Mouse (Mus musculus): Measurements from ENCODE around the gene Ndufv3.
"Not testable (repeated sequence)": the region's sequence is repeated elsewhere in the genome, so short reads cannot be mapped to it uniquely, and the experiment has no call there.

Gene Ndufv3

DNA sequence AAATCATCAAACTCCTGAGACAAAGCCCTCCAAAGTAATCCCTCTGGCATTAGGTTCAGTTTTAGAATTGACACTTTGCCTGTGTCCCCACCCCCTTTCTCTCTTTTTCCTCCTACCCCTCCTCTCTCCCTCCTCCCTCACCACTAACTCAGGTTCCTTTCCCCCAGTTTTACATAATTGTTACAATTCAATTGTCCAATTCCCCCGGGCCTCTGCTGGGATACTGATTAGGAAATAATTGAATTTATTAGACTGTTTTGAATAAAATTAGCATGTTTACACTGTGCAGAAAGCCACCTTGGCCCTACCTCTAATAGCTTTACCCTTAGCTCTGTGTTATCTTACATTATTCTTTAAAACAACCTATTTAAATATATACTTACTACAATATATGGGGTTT lies 5.2 kb upstream of the Ndufv3 start:
- no peak for DNase-seq

GRCm38 (mm10) chr17:31519344-31519945 lies 470 bp upstream of the Ndufv3 start:
- DNase-seq: no peak

DNA sequence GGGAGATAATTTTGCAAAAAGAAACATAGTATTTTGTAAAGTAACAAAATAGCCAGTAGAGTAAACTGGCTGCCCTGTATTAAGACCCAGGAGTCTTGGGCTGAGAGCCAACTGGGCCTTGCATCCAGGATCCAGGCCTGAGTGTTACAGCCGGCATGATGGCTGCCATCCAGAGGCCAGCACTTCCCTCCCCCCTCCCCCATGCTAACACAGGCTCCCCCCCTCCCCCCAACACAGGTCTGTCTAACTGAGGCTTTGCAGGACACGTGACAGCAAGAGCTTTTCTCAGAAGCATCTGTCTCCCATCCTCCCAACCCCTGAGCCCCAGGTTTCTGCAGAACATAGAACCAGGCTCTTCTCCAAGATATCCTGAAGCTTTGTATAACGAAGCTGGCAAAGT lies 980 bp downstream of the Ndufv3 start:
- peak in 1 of 2 experiments; percentile 38 for DNase-seq

GRCm38 (mm10) chr17:31521948-31522347 lies 2.0 kb downstream of the Ndufv3 start:
- no peak for DNase-seq

DNA sequence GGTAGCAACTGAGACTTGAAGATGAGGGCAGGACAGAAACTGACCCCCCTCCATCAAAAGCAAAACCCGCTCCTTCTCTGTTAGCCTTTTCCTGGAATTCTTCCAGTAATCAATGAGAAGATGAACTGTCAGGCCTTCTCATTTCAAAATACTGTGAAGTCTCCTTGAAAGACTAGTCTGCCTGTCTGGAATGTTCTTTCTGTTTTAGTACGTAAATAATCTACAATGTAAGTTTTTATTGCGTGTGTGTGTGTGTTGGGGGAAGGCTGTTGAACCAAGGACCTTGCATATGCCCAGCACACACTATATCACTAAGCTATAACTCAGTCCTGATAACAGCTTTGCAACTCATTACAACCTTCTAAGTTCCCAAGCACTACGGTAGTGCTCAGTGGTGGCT lies 5.2 kb downstream of the Ndufv3 start:
- DNase-seq: no peak

DNA sequence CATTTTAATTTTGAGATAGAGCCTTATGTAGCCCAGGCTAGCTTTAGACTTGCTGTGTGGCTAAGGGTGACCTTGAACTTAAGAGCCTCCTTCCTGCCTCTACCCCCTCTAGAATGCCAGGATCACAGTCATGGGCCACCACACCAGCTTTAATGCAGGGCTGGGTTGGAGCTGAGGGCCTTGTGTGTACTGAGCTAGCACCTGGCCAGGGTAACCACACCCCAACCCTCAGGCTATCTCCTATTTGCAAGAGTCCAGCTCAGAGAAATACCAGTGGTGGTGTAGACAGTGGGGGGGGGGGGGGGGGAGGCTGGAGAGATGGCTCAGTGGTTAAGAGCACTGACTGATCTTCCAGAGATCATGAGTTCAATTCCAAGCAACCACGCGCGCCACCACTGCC lies 5.9 kb downstream of the Ndufv3 start:
- DNase-seq: no peak

- DNase-seq: peak; percentile 37 to 65
Measured at GRCm38 (mm10) chr17:31529314-31529713, 9.4 kb downstream of the Ndufv3 start.

GRCm38 (mm10) chr17:31531441-31532158 lies 11.7 kb downstream of the Ndufv3 start:
- DNase-seq: no peak

DNA sequence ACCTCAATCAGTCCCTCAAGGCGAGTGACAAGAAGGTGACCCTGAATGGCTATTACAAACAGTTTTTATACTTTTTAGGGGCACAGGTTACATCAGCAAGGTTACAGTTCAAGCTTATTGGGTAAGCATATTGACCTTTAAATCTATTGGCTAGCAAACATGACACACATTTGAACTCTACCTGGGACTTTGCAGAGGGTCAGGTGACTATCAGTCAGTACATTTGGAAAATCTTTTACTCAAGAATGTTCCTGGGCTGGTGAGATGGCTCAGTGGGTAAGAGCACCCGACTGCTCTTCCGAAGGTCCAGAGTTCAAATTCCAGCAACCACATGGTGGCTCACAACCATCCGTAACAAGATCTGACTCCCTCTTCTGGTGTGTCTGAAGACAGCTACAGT lies 12.4 kb downstream of the Ndufv3 start:
- DNase-seq: not testable (repeated sequence)

DNA sequence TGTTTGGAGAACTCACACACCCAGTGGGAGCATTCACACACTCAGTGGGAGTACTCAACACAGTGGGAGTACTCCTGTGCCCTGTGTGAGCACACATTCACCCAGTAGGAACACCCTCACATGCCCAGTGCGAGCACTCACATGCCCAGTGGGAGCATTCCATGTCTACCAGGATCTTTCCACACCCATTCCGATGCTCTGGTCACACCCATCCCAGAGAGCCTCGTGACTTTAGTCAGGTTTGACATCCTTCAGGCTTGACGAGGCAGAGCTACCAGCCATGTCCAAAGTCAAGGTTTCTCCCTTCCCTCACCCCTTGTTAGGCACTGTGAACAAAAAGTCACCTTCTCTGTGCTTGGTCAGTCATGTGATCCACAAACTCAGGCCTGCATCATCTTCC lies 15.4 kb downstream of the Ndufv3 start:
- no peak for DNase-seq

DNA sequence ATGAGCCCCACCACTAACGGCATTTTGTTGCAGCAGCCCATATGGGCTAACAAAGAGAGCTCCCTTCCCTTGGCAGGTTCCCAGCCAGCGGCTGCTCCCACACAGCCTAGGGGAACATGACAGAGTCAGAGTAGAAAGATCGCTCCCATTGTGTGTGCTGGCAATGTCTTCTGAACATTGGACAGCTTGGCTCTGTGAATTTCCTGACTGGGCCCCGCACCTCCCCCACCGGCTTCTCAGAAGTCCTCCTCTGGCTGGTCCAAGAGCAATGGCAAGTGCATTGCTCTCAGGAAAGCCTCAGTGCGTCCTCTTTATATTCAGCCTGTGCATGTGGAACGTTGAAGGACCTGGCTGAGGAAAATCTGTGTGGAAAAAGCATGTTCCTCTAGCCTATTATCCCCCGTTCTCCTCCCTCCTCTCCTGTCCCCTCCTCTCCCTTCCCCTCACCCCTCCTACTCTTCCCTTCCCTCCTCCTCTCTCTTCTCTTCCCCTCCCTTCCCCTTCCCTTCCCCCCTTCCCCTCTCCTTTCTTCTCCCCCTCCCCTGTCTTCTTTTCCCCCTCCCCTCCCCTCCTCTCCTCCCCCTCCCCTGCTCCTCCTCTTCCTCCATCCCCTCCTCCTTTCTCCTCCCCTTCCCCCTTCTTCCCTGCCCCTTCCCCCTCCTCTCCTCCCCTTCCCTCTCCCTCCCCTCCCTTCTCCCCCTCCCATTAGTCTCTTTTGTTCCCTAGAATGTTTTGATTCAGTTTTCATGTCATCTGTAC lies 16.1 kb downstream of the Ndufv3 start:
- DNase-seq: peak; percentile 64 to 67

GRCm38 (mm10) chr17:31540101-31540500 lies 20.2 kb downstream of the Ndufv3 start:
- peak in 1 of 2 experiments; percentile 26 for DNase-seq

GRCm38 (mm10) chr17:31540809-31541459 lies 21.0 kb downstream of the Ndufv3 start:
- DNase-seq: no peak

GRCm38 (mm10) chr17:31541460-31541831 lies 21.5 kb downstream of the Ndufv3 start:
- no peak for DNase-seq

- DNase-seq: peak; percentile 37 to 50
Measured at GRCm38 (mm10) chr17:31543574-31543973, 23.7 kb downstream of the Ndufv3 start.

DNA sequence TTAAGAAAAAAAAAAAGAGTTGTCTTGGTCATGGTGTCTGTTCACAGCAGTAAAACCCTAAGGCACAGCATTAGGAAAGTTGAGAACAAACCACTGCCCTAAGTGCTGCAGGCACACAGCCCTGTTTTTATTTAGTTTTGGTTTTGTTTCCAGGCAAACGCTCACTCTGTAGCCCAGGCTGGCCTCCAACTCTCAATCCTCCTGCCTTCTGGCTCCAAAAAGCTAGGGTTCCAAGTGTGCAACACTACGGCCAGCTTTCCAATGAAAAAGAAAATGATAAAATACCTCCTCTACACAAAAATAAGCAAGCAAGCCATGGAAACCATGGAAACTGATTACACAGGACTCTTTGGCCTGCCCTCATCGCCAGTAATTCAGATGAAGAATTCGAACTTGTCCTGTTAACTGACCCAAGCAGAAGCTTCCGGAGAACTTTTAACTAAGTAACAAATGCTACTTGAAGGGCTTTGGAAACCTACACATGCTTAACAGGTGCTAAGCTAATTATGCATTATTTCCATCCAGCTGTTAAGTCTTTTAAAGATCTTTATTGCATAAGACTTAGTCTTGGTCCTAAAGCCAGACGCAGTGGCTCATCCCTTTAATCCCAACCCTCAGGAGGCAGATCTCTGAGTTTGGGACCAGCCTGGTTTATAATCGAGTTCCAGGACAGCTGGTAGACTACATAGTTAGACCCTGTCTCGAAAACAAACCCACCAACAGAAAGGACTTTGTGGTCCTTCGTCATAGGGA lies 26.7 kb downstream of the Ndufv3 start:
- DNase-seq: no peak

GRCm38 (mm10) chr17:31547974-31548373 lies 28.1 kb downstream of the Ndufv3 start:
- DNase-seq: no peak

DNA sequence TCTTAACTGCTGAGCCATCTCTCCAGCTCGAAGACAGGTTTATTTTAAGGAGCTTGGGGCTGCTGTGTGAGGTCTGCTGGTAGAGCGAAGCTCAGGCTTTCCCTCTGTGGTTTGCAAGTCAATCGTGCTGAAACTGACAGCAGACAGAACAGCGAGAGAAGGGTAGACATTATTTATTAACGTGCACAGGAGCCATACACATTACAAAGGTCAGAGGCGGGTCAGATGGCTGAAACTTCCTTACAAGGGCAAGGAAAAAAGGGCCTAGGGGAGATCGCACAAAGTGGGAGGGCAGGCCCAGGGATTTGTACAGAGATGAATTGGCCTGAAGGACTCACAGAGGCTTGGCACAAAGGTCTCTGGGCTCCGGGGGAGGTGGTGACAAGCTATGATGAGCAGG lies 29.5 kb downstream of the Ndufv3 start:
- DNase-seq: no peak

GRCm38 (mm10) chr17:31552601-31553000 lies 32.7 kb downstream of the Ndufv3 start:
- not testable (repeated sequence) for DNase-seq

DNA sequence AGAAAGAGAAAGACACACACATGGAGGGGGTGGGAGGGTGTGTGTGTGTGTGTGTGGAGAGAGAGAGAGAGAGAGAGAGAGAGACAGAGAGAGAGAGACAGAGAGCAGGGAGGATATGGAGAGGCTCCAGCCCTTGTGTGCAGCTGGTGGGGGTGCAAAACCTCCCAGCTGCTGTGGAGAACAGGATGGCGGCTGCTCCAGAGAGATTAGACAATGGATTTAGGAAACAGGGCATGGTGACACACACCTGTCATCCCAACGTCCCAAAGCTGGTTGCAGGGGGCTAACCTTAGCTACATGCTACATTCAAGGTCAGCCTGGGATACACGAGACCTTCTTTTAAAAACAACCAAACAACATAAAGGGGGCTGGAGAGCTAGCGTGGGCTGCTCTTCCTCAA lies 36.3 kb downstream of the Ndufv3 start:
- DNase-seq: no peak

DNA sequence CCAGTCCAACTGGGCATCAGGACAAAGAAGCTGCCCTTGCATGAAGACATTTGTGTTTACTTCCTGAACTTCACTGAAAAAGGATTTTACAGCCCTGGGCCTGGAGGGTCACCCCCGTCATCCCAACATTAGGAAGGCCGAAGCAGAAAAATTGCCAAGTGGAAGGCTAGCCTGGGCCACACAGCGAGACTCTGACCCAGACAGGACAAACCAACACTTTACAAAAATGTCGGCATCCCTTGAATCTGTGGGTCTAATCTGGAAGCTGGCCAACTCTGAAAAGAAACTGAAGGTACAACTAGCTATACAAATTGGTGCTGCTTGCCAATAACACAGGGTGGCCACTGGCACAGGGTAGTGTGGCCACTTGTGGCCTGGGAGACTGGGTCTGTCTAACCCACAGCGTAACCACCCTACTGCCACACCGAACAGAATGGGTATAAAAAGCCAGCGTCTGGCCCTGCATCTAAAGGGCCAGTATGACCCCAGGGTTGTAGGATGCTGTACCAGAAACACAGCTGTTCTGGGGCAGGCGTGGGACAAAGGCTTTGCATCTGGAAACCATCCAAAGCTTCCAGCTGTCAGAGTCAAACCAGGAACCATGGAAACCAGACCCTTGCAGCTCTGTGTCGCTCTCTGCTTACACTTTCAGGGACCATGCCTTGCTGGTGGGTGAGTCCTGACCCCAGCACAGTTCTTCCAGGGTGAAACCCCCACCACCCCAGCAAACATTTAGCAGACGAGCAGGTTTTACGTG lies 37.4 kb downstream of the Ndufv3 start:
- DNase-seq: peak in 1 of 2 experiments; percentile 53
